Mouse (Mus musculus): ENCODE results near the gene Ripor2.

Ripor2 gene

DNA sequence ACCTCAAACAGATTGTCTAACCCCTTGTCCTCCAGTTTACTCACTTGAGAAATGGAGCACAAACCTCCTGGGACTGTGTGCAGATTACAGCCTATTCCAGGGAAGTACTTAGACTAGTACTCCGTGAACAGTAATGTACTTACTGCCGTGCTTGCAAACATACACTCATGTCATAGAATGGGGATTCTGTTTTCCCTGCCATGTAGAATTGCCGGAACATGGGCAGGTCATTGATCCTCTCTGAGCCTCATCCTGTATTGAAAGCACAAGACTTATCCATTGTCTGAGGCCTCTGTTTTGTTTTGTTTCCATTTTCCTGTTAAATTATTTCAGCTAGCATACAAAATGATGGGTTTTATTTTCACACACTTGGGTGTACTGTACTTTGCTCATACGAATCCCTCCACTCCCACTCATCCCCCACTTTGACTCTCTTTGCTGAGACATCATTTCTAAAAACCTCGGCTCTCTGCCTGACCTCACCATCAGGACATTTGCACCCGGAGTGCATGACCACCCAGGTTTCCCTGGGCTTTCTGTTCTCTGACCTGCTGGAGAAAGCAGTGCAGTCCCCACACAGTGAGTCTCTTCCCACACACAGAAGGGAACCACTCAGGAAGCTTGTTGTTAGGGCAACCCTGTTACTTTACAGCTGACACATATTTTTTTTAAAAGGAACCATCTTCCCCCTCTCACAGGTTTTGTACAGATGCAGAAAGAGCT lies 35.2 kb downstream of the Ripor2 start:
- in situ Hi-C loops (cut with MboI, MseI), result no loop called here

DNA sequence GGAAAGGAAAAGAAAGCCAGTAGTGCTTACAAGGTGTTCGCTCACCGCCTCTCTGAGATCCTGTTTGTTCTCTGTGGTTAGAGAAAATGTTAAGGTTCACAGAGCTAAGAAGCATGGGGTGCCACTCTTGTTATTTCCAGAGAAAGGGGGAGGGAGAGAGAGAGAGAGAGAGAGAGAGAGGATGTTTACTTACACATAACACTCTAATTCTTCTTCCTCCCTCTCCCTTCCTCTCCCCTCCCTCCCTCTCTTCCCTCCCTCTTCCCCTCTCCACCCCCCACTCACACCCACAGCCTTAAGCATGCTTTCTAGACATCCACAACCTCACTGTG lies 35.8 kb downstream of the Ripor2 start:
- in situ Hi-C loops (cut with MboI, MseI), result no loop called here

DNA sequence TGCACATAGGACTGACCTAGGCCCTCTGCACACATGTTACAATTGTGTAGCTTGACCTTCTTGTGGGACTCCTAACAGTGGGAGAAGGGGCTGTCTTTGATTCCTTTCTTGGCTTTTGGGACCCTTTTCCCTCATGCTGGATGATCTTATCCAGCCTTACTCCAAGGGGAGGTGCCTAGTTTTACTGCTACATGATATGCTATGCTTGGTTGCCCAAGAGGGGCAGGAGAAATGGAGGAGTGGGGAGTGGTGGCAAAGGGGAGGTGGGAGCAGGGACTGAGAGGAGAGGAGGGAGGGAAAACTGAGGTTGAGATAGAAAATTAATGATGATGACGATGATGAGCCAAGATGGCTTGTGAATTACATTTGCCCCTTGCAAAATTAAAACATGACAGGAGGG lies 37.7 kb downstream of the Ripor2 start:
- in situ Hi-C loops (cut with MboI, MseI), result loop anchor here (10.0 kb wide), 1 partner anchor 865 kb away; the partner anchor contains the start of genes Hist1h2ab, Hist1h3b and Hist1h4b

DNA sequence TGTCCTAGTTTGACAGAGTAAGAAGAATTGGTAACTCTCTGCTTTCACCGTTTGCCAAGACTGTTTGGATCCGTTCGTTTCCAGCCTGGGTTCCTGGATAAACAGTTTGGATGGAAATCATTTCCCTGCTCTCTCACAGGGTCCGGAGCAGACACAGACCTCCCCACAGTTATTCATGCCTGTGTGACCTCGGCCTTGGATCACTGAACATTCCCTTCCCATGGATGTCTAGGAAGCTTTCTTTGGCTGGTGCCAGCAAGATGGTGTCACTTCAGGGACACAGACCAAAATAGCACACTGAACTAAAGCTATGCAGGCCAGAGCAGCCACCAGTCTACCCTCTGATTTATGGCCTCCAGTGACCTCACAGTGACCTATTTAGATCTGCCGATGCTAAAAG lies 38.5 kb downstream of the Ripor2 start:
- in situ Hi-C loops (cut with MboI, MseI), result loop anchor here (10.0 kb wide), 1 partner anchor 866 kb away; the partner anchor contains the start of genes Hist1h2ab, Hist1h3b and Hist1h4b

DNA sequence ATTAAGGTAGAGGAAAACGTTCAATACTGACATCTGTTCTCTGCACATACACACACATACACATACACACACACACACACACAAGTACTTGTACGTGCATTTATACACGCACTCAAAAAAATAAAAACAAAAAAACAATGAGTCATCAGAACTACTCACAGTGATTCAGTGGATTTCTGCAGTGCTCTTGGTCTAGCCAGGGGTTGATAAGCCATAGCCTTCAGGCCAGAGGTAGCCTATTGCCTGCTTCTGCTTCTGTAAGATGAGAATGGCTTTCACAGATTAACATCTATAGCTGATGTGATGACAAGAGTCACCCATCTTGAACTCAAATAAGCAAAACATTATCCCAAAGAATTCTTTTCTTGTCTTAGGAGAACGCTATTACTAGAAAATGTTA lies 41.6 kb downstream of the Ripor2 start:
- in situ Hi-C loops (cut with MboI, MseI), result loop anchor here (10.0 kb wide), 1 partner anchor 869 kb away; the partner anchor contains the start of genes Hist1h2ab, Hist1h3b and Hist1h4b

DNA sequence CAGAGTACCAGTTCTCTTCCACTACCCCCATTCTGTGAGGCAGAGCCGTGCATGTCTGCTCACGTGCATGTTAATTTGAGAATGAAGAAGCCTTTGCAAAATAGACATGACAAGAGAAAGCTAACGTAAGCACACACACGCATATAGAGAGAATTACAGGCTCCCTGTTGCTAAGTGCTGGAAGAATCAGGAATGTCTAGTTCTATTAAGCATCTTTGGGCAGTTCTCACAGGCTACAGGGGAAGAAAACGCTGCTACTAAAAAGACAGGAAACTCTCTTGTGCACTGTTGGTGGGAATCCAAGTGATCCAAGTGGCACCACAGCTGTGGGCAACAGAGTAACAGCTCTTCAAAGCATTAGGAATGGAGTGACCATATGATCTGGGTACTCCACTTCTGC lies 43.1 kb downstream of the Ripor2 start:
- in situ Hi-C loops (cut with MboI, MseI), result loop anchor here (10.0 kb wide), 1 partner anchor 870 kb away; the partner anchor contains the start of genes Hist1h2ab, Hist1h3b and Hist1h4b

DNA sequence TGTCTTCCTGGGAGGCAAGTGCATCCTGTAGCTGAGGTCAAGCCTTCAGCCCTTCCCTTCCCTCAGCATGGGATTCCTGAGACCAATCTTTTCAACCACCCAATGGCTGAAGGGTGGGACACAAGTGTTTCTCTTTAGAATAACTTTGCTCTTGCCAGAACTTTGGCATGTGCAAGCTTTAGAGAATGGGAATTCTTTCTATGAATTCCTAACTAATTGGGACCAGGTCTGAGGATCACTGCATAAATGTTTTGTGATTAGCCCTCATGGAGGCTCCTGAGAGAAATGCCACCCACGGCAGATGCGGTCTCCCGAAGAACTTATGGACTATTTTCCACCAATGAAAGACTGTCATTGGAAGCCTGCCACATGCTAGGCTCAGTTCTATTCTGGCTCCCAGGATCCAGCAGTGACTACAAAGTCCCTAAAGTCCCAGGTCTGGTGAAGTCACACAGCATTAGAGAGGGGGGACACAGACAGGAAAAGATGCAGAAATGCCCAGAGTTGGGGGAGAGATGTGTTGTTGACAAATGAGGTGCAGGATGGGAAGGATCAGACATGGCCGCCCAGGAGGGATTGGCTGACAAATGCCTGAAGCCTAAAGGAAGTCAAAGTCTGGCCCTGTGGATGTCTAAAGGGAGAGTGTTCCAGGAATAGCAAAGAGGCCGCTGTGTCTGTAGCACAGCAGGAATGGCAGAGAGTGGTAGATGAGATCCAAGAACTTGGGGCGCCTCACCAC lies 44.9 kb downstream of the Ripor2 start:
- in situ Hi-C loops (cut with MboI, MseI), result loop anchor here (10.0 kb wide), 1 partner anchor 872 kb away; the partner anchor contains the start of genes Hist1h2ab, Hist1h3b and Hist1h4b

DNA sequence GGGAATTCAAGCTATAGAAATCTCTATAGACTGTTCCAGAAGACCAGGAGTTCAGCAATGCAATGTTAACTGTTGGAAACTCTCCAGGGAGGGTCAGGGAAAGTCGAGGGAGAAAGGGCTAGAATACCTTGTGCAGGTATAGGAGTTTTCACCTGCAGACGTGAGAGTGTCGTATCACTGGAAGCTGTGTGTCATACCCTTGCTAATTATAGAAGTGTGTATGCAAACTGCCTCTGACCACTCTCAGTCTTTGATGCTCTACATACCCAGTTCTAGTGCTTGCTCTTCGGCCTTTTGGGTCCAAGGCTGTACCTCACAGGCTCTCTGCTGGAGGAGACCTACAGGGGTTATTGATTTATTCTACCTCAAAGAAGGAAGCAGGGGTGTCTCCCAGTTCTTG lies 46.2 kb downstream of the Ripor2 start:
- in situ Hi-C loops (cut with MboI, MseI), result loop anchor here (10.0 kb wide), 1 partner anchor 873 kb away; the partner anchor contains the start of genes Hist1h2ab, Hist1h3b and Hist1h4b

DNA sequence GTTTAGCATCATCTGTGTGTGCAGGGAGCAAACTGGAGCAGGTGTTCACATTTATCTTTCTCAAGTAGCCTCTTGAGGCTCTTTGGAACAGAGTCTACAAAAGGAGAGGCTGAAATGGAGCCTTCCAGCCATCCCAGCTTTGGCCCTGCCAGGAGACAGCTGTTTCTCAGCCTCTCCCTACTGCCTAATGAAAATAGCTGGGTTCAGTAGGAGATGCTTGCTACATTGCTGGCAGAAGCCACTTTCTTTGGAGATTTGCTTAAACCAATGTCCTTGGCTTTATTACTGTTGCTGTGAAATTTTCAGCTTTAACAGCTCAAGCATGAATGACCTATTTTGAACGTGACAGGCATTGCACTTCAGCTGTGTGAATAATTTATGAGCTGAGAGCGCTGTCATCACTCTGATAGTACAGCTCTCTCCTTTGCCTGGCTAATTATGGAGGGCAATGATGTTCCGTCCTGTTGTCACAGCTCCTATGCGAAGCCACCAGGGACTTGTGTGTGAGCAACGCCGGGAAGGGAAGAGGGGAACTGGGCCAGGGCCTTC lies 47.2 kb downstream of the Ripor2 start:
- in situ Hi-C loops (cut with MboI, MseI), result loop anchor here (10.0 kb wide), 1 partner anchor 874 kb away; the partner anchor contains the start of genes Hist1h2ab, Hist1h3b and Hist1h4b

DNA sequence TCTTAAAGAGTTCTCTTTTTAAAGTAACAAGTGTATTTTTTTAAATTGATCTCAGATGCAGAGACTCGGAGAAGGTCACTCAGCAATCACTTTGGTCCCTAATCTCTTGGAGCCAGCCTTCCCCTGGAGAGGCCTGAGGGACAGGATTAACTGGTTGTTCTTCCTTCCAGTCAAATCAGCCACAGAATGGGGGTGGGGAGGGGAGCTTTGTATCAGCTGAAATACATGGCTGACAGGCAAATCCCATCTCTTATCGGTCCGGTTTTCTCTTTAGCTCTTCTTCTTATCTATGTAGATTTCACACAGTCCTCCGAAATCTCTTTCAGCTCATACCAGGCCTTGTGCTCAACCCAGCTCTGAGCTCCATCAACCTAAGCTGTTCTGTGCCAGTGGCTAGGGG lies 48.4 kb downstream of the Ripor2 start:
- in situ Hi-C loops (cut with MboI, MseI), result no loop called here

DNA sequence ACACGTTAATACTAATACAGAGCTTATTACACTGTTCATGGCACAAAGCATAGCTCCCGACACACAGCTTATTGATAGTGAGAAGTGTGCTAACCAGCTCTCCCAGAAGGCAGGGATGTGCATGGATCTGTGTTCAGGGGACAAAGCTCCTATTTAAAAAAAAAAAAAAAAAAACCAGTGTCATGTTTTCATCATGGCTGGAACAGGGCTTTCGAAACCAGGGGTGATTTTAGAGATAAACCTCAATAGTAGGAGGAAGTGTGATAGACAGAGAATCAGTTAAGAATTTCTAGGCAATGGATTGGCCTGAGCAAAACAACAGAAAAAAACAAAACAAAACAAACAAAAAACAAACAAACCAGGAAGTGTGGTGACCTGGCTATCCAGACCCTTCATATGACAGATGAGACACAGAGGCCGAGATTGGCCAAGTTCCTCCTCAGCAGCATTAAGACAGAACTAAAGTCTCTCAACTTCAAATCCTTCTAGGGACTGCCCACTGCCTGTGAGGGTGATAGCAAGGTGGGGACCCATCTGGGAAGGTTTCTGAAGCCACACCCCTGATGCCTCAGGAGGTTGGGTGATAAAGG lies 51.1 kb downstream of the Ripor2 start:
- in situ Hi-C loops (cut with MboI, MseI), result no loop called here

DNA sequence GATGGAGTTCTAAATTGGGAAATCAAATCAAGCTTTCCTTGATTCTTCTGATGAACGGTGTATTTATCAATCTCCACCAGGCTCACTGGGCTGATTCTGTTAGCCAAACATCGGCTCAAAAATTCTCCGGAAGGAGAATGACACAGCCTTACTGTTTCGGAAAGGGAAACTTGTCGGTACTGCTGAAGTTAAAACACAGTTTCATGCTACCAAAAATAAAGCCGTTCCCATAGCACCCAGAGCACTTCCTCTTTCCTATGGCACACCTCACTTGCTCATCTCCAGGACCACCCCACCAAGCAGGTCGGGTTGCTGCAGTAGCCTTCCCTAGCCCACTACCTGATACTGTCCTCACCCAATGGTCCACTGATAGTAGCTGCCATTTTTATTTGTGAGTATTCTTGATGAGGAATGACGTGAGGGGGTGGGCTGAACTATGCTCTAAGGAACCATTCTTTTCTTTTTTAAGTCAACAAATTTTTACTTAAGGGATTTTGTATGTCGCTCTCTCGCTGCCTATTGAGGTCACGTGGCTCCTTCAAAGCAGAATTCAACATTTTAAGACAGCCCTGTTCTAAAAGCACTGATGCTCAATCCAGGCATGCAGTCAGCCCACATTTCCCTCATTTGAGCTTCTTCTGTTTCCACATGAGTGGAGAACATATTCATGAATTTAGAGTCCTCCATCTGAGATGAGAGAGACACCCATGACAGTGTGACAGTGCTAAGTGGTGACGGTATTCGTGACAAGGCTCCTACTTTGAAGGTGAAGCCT lies 52.5 kb downstream of the Ripor2 start:
- in situ Hi-C loops (cut with MboI, MseI), result no loop called here

DNA sequence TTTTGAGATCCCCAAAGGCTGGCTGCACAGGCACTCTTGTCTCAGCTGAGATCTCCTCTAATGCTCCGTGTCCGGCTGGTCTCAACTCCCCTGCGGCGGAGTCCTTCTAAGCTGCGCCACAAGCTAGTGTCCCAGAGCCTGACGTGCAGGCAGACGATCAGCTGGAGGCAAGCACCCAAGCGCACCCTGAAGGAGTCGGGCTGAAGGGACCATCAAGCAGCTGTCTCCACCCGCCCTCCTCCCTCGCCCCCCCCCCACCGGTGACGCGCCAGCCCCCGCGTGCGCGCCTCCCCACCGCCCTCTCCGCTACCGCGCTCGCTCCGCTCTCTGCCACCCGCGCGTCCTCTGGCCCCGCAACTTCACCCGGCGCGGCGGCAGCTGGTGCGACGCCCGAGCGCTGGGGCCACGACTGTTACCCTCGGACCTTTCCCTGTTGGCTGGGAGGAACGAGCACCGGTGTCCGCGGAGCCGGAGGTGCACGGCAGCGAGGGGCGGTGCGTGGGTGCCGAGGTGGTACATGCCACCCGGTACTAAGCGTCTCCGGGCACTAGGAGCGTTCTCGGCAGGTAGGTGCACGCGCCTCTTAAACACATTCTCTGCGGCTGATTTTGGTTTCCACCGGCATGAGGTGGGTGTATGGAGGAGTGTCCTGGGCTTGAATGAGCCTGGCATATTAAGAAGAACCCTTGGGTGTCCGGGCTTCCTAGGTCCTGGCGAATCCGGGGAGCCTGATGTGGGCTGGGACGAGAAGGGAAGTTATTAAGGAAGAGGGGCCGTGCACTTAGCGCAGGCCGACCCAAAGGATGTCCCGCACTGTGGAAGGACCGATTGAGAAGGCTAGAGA lies 56.6 kb downstream of the Ripor2 start:
- in situ Hi-C loops (cut with MboI, MseI), result no loop called here

DNA sequence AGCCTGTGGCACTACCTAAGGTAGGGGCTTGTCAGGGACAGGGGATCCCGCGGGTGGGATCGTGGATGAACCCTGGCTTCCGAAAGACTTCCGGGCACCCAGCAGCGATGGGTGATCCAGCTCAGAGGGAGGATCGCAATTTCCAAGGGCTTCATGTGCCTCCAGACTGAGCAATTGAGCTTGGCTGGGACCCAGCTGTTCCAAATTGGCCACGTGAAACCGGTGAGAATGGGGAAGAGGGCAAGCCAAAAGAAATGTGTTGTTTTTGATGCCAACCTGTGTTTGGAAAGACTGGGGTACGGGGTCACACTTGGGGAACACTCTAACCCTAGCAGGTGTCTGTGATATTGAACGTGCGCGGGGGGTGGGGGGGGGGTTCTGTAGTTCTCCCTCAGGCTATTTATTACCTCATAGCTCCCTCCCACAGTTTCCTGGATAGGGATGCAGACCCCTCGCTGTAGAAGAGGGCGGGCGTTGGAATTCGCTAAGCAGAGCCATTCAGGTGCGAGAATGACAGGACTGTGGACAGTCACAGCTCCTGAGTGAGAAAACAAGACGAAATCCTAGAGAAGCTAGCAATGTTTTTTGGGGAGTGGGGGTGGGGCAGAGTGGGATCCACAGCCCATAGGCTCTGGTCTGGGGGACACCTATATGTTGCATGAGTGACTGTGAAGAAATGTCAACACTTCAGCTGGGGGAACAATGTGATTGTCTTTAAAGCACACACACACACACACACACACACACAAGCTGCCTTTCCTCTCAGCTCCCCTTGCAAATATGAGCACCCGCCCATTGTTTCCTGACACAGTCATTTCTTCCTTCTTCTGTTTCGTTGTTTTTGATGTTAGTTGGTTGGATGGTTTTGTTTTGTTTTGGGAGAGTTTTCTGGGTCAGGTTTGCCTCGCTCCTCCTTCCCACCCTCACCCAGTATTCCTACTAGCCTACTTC lies 57.5 kb downstream of the Ripor2 start:
- in situ Hi-C loops (cut with MboI, MseI), result no loop called here

DNA sequence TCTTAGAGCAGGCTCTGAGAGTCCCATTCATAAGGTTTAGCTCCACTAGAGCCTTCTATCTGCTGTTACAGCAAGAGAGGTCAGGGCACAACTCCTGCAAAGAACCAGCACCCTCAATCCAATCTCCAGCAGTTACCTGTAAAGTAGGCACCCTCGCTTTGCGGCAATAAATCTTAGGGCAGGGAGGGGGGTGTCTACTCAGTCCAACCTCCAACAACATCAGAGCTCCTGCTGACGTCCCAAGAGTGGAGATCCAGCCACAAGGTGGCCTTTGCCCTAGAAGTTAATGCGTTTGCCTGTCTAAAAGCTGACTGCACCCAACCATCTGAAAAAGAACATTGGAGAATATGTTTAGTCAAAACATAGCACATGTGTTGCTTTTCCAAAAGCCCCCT lies 58.2 kb downstream of the Ripor2 start:
- in situ Hi-C loops (cut with MboI, MseI), result no loop called here

DNA sequence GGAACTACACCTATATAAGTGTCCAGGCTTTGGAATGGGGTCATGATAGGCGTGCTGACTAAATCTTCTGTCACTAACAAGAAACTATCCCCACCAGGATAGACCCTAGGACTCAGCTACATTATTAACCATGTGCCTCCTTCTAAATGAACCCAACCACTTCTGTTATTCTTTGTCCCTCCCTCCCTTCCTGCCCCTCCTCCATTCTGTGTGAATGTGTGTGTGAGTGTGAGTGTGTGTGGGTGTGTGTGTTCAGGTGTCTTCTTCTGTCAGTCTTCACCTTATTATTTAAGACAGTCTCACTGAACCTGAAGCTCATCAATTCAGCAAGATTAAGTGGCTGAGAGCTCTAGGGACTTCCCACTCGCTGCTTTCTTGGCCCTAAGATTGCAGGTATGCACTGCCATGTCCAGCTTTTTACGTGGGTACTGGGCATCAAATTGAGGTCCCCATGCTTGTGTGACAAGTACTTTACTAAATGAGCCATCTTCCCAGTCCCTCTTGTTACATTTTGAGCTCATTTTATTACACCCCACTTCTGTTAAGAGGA lies 58.9 kb downstream of the Ripor2 start:
- in situ Hi-C loops (cut with MboI, MseI), result no loop called here

DNA sequence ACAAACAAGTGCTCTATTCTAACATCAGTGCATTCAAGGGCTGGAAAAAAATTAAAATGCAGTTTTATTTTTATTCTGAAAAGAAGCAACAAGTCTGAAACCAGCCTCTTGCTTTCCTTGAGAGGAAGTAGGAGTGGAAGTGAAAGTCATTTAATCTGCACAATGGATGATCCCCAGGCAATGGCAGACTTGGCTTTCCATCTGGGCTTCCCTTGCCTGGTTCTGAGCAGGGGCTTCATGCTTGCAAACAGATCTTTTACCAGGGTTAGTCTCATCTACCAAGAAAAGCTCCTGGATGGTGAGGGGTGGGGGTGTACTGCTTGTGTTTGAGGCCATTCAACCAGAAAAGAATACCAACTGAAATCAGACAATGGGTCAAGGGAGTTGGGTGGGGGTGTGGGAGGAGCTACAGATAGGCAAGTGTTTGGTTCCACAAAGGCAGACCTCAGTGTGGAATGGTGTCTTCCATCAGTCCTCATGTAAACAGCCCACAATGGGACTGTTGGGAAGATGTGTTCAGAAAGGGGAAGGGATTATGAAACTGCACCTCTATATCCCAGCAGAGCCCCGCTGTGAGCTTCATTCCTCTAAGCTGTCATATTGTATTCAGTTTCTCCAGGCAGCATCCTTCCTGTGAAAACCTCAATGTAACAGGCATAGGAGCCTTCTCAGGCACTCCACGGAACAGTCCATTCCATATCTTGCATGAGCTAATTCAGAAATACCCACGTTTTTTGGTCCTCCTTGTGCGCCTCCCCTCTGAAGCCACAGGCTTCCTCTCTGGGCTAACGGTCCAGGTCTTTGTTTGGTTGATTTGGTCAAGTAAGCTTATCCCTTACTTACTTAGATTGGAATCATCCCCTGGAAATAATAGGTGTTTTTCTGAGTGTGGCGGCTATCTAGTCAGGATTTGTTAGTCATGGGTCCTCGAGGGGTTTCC lies 59.8 kb downstream of the Ripor2 start:
- in situ Hi-C loops (cut with MboI, MseI), result no loop called here

DNA sequence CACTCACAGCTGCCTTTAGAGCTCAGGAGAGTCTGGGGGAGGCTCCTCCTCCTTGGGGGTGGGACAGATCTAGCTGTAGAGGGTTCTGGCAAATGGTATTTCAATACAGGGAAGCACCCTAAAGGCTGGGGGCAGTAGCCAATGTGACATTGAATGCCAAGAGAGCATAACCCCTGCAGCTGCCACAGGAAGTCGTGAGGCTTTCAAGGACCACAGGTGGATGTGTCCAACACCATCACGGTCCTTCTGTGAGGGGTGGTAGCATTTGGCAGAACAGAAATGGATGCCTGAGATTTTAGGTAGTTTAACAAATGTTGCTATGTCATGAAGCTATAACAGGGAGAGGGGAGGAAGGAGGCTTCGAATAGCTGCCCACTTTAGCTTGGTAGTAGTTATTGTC lies 63.2 kb downstream of the Ripor2 start:
- in situ Hi-C loops (cut with MboI, MseI), result no loop called here
